Mouse (Mus musculus): ENCODE results near the gene D6Wsu163e. TPM values are rescaled to one million over a fixed set of nuclear protein-coding genes. Genes with fewer than 3 reads are reported as not detected.

Gene D6Wsu163e
- 10 to 100 TPM; 35.1 to 44.9 TPM for total RNA-seq (2021)
- long read RNA-seq, experiment 1, transcript D6Wsu163e-201 (14 exons, 2,501 nt), result major isoform, 23 of 36 reads
- long read RNA-seq, experiment 1, partial matches to known transcripts, result 8 of 36 reads
- long read RNA-seq, experiment 1, other reads (novel, unspliced or antisense), result 4 of 36 reads
- long read RNA-seq, experiment 2, transcript D6Wsu163e-201 (14 exons, 2,501 nt), result major isoform, 17 of 26 reads
- long read RNA-seq, experiment 2, partial matches to known transcripts, result 5 of 26 reads
- long read RNA-seq, experiment 2, other reads (novel, unspliced or antisense), result 4 of 26 reads

DNA sequence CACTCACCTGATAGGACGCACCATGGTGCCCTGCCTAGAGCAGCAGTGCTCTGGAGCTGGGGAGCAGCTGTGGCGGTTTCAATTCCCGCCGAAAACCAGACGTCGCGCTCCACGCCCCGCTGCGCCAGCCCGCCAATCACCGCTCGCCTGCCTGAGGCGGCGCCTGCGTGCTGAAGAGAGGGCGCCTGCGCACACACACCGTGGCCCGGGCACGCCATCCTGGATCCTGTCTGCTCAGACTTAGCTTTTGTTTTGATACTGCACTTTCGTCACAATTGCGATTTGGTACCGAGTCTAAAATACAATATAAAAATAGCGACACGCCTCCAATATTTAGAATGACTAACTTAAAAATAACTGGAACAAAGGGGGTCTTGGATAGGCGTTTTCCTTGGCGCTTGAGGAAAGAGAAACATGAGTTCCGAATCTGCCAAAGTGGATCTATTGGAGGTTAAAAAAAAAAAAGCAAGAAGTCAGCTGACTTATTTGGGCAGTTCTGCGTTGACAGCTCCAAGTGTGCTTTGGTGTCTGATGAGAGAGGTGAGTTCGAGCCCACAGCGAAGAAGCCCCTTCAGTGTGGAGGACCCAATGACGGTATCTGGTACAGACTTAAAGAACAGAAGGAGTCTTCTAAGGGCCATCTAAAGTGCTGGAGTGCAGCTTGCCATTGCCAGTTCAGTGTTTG lies at the start of gene D6Wsu163e, which contains the start of gene Rad51ap1:
TSS of gene D6Wsu163e (plus strand) at position 476 of the 685 bp plus-strand sequence.
TSS of gene Rad51ap1 (minus strand) at position 101 of the 685 bp plus-strand sequence.
- intact Hi-C loops (cut with DNase I), result loop anchor here (5.0 kb wide), 2 partner anchors 92 to 147 kb away; partner anchors contain the start of gene Ndufa9
- peak; percentile 96 to 97 for DNase-seq (ENCODE audit: low spot score in 2 of 2)

GRCm38 (mm10) chr6:126907378-126907777 lies 32.4 kb upstream of the D6Wsu163e start:
- intact Hi-C loops (cut with DNase I), result no loop called here
- DNase-seq (ENCODE audit: low spot score in 2 of 2), result no peak

DNA sequence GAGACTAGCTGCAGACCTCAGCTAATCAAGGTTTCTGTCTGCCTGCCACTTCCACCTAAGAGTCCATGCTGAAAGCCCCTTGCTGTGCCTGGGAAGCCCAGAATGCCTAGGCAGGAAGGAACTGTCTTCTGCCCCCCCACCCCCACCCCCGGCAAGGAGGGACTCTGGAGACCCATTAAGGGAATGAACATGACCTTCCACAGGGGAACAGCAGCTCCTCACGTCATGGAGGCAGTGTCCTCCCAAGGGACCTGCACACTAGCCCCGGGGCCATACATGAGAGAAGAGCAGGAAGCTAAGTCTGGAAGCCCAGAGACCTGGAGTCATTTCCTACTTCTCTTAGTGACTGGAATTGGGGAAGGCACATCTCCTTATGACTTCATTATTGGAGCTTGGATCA lies 31.9 kb upstream of the D6Wsu163e start:
- intact Hi-C loops (cut with DNase I), result no loop called here
- no peak for DNase-seq (ENCODE audit: low spot score in 2 of 2)

DNA sequence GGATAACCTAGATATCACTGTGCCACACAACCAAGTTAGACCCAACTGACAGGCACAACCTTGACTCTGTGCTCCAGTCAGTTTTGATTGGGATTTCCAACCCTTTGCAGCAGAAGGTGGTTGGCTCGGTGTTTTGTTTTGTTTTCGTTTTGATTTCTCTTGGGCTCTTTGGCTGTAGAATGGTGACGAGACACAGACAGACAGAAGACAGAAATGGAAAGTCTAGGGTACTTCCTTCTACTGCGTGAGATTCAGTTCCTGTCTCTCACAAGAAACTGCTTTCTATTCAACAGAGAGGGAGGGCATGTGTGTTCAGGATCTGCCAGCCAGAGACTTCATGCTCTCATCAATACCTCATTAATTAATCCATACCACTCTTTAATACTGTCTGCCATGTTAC lies 29.0 kb upstream of the D6Wsu163e start:
- peak in 1 of 2 experiments; percentile 10 for DNase-seq (ENCODE audit: low spot score in 2 of 2)
- intact Hi-C loops (cut with DNase I), result no loop called here

DNA sequence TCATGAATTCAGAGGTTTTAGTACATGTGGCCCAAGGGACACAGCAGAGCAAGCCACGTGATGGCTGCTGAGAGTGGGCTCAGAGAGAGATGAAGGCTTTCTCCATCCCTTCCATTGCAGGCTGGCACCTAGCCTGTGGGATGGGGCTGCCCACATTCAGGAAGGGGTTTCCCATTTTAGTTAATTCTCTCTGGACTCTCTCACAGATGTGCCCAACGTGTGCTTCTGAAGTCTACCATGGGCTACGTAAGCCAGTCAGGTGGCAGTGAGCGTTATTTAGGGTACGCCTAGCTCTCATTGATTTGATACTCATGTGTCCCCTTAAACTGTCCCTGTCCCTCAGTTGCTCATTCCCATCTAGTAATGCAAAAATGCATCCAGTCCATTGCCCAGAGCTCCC lies 24.8 kb upstream of the D6Wsu163e start:
- DNase-seq (ENCODE audit: low spot score in 2 of 2), result no peak
- intact Hi-C loops (cut with DNase I), result no loop called here

DNA sequence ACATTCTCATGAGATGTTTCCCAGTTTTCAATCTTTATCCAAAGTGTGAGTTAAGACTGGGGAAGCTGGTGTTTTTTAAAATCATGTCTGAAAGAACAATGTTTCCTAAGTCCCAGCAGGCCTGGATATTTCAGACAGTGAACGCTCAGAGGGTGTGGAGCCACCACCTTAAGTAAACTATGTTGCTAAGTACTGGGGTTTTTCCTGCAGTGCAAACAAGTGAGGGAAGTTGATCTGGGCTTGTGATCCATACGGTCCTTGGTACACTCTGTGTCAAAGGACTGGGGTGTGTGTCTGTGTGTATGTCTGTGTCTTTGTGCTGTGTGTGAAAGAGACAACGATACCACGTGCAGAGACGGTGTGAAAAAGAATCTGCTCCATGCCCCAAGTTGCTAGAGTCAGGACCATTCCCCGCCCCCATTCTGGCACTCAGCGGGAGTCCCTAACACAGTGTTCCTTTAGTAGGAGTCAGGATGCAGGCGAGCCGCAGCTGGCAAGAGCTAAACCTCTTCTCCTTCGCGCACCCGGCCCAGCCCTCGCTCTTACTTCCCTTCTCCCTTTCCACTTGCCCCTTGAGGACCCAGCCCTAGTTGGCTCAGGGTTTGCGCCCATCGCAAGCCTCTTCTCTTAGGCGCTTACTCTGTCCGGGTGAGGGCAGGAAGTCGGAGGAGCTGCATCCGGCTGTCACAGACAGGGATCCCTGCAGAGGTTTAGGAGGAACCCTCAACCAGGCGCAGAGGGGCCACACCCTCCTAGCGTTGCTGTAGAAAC lies 18.5 kb upstream of the D6Wsu163e start, which contains the start of gene Dyrk4:
TSS of gene Dyrk4 (minus strand) at position 729 of the 771 bp plus-strand sequence.
- peak; percentile 18 to 28 for DNase-seq (ENCODE audit: low spot score in 2 of 2)
- intact Hi-C loops (cut with DNase I), result no loop called here

DNA sequence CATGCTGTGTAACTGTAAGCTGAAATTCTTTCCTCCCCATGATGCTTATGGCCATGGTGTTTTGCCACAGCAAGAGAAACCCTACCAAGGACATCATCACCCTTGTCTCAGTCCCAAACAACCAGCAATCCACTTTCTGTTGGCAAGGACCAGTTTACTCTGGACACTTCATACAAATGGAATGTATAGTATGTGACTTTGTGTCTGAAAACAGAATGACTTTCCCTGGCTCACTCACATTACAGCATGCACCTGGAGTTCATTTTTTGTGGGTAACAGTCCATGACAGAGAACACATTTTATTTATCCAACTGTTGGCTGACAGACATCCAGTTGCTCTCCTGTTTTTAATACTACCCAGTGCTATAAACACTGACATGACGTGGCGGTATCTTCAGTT lies 6.9 kb upstream of the D6Wsu163e start:
- intact Hi-C loops (cut with DNase I), result no loop called here
- DNase-seq (ENCODE audit: low spot score in 2 of 2), result no peak

GRCm38 (mm10) chr6:126938047-126938446 lies 1.7 kb upstream of the D6Wsu163e start:
- intact Hi-C loops (cut with DNase I), result loop anchor here (5.0 kb wide), 2 partner anchors 91 to 146 kb away; partner anchors contain the start of gene Ndufa9

GRCm38 (mm10) chr6:126938853-126939486 lies 792 bp upstream of the D6Wsu163e start:
- intact Hi-C loops (cut with DNase I), result loop anchor here (5.0 kb wide), 2 partner anchors 92 to 147 kb away; partner anchors contain the start of gene Ndufa9
- peak in 1 of 2 experiments; percentile 22 for DNase-seq (ENCODE audit: low spot score in 2 of 2)

More at GRCm38 (mm10) chr6:126938047-126938446, 1.7 kb upstream of the D6Wsu163e start:
- no peak for DNase-seq (ENCODE audit: low spot score in 2 of 2)

- intact Hi-C loops (cut with DNase I), result no loop called here
- DNase-seq (ENCODE audit: low spot score in 2 of 2), result peak; percentile 5 to 30
Observed at GRCm38 (mm10) chr6:126940451-126940850, 689 bp downstream of the D6Wsu163e start.

- no peak for DNase-seq (ENCODE audit: low spot score in 2 of 2)
- intact Hi-C loops (cut with DNase I), result no loop called here
Observed at GRCm38 (mm10) chr6:126948336-126948735, 8.6 kb downstream of the D6Wsu163e start.

- peak; percentile 78 to 90 for DNase-seq (ENCODE audit: low spot score in 2 of 2)
- intact Hi-C loops (cut with DNase I), result loop anchor here (2.0 to 5.0 kb wide), 2 partner anchors 132 to 491 kb away; partner anchors contain the start of gene Parp11
Observed at GRCm38 (mm10) chr6:126955734-126956133, 16.0 kb downstream of the D6Wsu163e start.

- intact Hi-C loops (cut with DNase I), result no loop called here
- DNase-seq (ENCODE audit: low spot score in 2 of 2), result no peak
Observed at GRCm38 (mm10) chr6:126961371-126962018, 21.7 kb downstream of the D6Wsu163e start.

DNA sequence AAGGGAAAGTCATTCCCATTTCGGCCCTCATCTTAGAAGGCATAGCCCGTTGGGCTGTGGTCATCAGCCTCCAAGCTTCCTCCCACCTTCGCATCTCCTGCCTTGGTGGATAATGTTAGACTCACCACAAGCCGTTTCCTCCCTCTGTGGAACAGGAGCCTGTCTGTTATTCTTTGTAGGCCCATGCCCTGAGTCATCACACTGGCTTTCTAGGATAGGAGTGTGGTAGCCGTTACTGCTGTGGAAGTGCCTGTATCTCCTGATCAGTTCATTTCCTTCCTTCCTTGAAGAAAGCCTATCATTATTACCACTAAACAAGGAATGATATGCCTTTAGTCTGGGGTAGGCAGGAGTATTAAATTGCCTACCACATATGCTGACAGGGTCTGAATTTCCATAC lies 22.9 kb downstream of the D6Wsu163e start:
- intact Hi-C loops (cut with DNase I), result no loop called here
- DNase-seq (ENCODE audit: low spot score in 2 of 2), result no peak

DNA sequence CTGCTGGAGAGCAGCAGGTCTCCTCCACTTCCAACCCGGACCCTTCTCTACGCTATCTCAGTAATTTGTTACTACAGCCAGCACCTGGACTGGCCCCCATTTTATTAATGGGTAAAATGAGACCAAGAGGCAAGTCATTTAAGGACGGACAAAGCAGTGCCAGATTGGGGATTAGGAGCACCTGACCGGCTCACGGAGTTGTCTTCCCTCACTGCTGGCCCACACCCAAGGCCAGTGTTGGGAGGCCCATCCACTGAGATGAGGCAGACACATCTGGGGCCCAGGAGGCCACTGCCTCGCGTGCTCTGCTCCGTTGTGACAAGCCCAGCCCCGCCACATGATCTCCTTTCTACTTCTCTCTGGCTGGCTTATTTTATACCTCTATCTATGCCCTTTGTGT lies 23.7 kb downstream of the D6Wsu163e start:
- intact Hi-C loops (cut with DNase I), result no loop called here
- no peak for DNase-seq (ENCODE audit: low spot score in 2 of 2)

GRCm38 (mm10) chr6:126966241-126967026 lies 26.7 kb downstream of the D6Wsu163e start:
- peak; percentile 15 to 60 for DNase-seq (ENCODE audit: low spot score in 2 of 2)
- intact Hi-C loops (cut with DNase I), result no loop called here

GRCm38 (mm10) chr6:126981539-126982234 lies 41.9 kb downstream of the D6Wsu163e start:
- intact Hi-C loops (cut with DNase I), result no loop called here

More at GRCm38 (mm10) chr6:126981539-126982234, 41.9 kb downstream of the D6Wsu163e start:
- no peak for DNase-seq (ENCODE audit: low spot score in 2 of 2)
